8 mouse cellular contexts compared by ENCODE assay signal in genomic region chr2:155381643-155382331, GRCm38 (mm10). TPM values are rescaled to one million over a fixed set of nuclear protein-coding genes. Genes with fewer than 3 reads are reported as not detected.
DNase-seq lines count a peak whose midpoint lies in the region; ATAC-seq lines count a peak whose summit lies in the region.

No protein-coding gene starts in this region.

- peak; percentile 97 for DNase-seq in ZHBTc4 (ENCODE audit: low read depth, low spot score)
- peak; percentile 96 to 97 for DNase-seq in gastrocnemius, adult 8-10 months (ENCODE audit: low spot score in 2 of 2)
- DNase-seq in induced T-regulatory cell, adult 2 months (ENCODE audit: low read depth): peak; percentile 97
- DNase-seq in left cerebral cortex, adult 9 months (ENCODE audit: low spot score in 2 of 2): peak; percentile 93 to 97
- DNase-seq in right cerebral cortex, postnatal 14 days: peak; percentile 98
- DNase-seq in urinary bladder, postnatal 36 days (ENCODE audit: low spot score in 2 of 2): peak; percentile 97

- ATAC-seq in common myeloid progenitor, adult 5-6 weeks (replicated peaks; ENCODE audit: low read depth, poor library complexity, severe bottlenecking): peak; percentile 83
- peak; percentile 80 for ATAC-seq in megakaryocyte progenitor cell, adult 5-6 weeks (replicated peaks; ENCODE audit: poor library complexity)

RNA-seq across cellular contexts. Expression of gene Trp53inp2, which starts 0.9 kb away (rescaled TPM):
- total RNA-seq in common myeloid progenitor, adult 5-6 weeks (2017): 1.9 and 2.8 TPM in 2 replicates
- 100 to 1,000 TPM; 238 to 367 (median 290) TPM for total RNA-seq in gastrocnemius, adult 8-10 months (2022)
- total RNA-seq in megakaryocyte progenitor cell, adult 5-6 weeks (2015): 3.4 and 4.7 TPM in 2 replicates
- 3.3 and 4.2 TPM in 2 replicates for total RNA-seq in megakaryocyte progenitor cell, adult 5-6 weeks (2017)

RNA-seq across cellular contexts. Expression of gene Pigu, which starts 24.6 kb away (rescaled TPM):
- 36.7 and 37.8 TPM in 2 replicates for total RNA-seq in common myeloid progenitor, adult 5-6 weeks (2017)
- total RNA-seq in gastrocnemius, adult 8-10 months (2022): 10 to 100 TPM; 19.4 to 26.7 (median 21.5) TPM
- 71.3 and 79.7 TPM in 2 replicates for total RNA-seq in megakaryocyte progenitor cell, adult 5-6 weeks (2015)
- total RNA-seq in megakaryocyte progenitor cell, adult 5-6 weeks (2017): 42.7 and 43.5 TPM in 2 replicates

Comparison
In these comparisons a context has a peak if more than half of its experiments do, and no peak if none do; other contexts are left out.
1. Peak in every context shown above with its lines: DNase-seq and ATAC-seq.
2. RNA of gene Trp53inp2, which starts 0.9 kb away (total RNA-seq): 238 to 367 TPM in gastrocnemius, adult 8-10 months; 3.3 to 4.7 TPM in megakaryocyte progenitor cell, adult 5-6 weeks and 1.9 to 2.8 TPM in common myeloid progenitor, adult 5-6 weeks; every median in the first group is over 10 times any median in the second.